Mouse (Mus musculus): ENCODE results near the gene Spock1.

The Spock1 gene

DNA sequence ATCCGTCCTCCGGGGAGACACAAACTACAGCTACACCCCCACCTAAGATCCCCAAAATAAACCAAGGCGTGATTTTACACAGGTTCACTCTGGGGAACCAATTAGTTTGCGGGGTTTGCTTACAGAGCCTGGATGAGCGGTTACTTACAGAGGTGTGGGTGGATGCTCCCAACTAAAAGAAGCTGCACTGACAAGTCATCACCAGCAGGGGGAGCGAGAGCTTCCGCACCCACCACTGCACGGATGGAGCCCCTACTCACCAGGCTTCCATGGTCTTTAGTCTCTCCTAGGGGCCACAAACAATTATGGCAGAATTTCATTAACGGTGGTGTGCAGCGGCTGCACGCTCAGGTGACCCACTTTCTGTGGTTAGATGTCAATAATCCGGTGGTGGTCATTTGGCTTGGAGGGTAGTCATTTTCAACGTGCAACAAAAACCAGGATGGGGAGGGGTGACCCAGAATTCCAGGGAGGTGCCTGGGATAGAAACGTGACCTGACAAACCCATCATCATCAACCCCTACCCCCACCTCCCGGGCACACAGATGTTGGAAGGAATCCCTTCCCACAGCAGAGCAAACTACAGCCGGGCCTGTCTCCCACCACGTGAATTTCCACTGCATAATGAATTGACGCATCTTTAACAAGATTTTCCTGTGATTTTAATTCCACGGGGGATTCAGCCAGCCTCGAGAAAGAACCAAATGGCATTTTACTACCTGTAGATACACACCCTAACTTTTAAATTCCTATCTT is 186.4 kb downstream of the Spock1 start:
- peak; percentile 49 to 52 for DNase-seq

DNA sequence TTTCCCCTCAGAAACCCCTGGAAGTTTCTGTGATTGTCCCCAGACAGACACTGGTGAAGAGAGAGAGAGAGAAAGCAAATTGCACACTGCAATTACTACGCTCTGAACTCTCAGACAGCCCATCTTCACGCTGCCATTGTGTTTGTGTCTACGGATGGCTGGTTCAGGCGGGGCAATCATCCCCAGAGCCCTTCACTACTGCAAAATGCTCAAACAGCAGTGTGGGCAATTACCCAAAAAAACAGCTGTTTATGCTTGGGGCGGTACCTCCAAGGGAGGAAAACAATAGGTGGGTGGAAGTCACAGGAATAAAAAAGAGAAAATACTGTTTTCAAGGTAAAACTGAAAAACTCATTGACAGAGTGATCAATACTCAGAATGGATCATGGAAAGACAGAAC is 190.0 kb downstream of the Spock1 start:
- no peak for DNase-seq

DNA sequence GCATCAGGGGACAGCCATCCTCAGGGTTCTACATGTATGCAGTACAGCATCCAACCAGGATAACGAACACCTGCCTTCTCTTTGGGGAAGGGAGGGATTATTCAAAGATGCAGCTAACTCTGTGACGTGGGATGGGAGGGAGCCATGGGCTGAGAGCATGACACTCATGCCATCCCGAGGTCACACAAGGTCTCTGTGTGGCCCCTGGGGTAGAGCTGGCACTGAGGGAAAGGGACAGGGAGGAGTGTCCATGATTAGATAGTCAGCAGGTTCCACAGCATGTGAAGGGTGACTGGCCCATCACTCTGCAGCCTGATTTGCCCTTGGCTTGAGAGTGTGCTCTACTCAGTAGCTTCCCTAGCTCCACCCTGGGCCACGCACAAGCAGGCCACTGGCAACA is 195.2 kb downstream of the Spock1 start:
- no peak for DNase-seq

DNA sequence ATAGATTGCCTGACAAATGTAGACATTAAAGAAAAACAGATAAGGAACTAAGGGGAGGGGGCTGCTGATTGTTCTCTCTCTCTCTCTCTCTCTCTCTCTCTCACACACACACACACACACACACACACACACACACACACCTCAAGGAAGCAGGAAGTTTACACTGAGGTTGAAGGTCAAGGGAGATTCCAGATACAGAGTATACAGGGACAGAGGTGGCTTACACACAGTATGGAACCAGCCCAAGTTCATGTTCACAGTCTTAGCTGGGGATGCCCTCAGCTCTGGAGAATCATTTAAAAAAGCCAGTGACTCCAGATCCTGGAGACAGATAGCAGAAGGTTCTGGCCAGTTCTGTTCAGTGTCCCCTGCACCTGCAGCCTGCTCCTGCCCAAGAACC is 199.7 kb downstream of the Spock1 start:
- DNase-seq: no peak

DNA sequence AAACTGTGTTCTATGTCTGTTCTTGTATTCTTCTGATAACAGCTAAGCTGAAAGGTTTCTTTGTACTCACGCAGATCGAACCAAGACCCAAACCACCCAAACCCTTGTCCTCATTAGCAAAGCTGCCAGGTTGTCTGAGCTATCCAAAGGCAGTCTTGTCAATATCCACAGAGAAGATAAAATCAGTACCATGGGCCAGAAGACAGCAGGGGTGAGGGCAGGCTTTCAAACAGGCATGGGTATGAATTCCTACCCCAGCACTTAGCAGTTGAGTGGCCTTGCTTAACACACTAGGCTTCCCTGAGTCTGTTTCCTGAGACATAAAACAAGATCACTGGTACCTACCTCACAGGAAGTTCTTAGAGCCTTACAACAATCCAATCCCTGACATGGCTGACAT is 205.2 kb downstream of the Spock1 start:
- no peak for DNase-seq

DNA sequence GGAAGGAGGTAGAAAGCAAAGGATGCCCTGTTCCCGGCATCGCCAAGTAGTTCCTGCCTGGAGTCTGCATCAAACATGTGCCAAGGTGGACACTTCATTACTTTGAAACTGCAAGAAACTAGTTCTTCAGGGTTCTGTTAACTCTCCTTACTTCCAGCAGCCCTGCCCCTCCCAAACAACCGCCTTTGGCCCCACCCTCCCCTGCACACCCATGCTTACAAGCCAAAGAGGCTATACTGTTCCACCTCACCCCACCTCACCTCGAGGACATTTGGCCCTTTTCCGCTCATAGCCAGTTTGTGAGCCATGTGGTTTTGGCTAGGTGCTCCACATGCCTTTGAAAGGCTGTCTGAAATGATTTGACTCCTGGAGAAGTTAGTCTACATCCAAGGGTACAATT is 211.4 kb downstream of the Spock1 start:
- DNase-seq: no peak

DNA sequence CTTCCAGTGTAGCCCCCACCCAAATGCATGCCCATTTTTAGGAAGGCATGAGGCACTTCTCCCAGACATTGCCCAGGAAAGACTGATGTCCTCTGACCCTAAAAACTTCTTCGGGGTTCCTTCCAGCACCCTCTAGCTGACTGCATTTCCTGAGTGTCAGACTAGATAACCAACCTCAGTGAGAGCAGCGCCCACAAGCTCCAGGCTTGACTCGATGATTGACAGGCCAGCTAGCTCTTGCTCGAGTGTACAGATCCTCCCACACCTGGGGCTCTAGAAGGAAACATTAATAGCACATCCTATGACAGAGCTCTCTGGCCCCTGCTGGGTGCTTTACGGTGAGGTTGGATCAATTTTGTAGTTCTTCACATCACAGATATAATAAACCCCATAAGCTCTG is 219.2 kb downstream of the Spock1 start:
- no peak for DNase-seq

DNA sequence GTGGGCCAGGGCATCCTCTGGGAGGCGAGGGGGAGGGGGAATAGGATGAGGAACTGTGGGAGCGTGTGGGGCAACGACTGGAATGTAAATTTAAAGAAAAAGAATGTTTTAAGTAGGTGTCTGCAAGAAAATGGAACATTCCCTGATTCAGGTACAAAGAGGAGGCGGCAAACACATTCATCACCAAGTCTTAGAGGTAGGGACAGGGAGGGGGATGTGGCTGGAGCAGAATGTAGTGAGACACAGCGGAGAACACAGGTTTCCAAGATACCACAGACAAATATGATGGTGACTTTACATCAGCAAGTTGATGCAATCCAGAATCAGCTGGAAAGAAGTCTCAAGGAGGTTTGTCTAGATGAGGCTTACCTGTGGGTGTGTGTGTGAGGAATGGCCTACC is 221.7 kb downstream of the Spock1 start:
- DNase-seq: no peak

DNA sequence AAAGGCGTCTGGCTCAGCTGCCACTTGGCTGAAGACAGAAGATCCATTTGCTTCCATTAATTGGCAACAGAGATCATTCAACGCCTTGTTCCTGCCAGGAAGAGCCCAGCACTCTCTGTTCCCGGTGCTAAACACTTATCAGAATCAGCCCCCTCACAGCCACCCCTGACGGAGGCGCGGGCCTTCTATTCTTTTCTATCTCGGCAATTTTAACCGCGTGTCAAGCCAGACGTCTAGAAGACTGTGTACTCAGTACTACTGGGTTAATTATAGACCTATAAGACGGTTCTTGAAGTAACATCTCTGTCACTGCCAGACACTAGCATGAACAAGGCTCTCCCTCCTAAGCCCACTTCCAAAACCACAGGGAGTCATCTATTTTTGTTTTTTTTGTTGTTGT is 222.9 kb downstream of the Spock1 start:
- DNase-seq: no peak

DNA sequence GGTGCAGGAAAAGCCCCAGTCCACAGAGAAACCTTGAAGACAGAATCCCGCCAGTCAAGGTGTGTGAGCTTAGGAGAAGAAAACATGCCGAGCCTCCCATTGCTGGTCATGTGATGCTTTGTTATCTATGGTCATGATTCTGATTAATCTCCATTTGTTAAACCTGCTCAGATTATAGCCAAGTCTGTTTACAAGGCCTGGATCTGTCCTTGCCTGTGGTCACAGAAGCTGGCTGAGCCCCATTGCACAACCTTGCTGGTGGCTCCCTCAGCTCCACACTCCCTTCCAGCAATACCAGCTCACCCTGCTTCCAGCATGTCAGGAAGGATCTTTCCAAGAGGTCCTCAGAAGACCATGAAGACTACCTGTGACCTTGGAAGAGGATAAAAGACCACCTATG is 228.5 kb downstream of the Spock1 start:
- DNase-seq: no peak

DNA sequence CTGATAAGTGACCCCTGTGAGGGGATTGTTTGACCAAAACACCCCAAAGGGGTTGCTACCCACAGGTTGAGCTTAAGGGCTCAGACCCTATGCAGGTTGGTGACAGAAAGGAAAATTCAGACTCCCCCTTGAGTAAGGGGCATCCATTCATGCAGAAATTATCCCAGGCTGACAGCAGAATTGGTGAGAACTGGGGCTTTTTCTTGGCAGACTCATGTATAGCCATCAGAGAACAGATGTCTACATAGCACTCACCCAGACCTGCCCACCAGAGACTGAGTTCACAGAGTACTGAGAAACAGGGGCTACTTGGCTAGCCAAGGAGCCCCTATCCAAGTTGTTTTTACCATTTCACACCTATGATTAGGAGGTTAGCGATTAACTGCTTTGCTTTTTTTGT is 231.3 kb downstream of the Spock1 start:
- DNase-seq: no peak

DNA sequence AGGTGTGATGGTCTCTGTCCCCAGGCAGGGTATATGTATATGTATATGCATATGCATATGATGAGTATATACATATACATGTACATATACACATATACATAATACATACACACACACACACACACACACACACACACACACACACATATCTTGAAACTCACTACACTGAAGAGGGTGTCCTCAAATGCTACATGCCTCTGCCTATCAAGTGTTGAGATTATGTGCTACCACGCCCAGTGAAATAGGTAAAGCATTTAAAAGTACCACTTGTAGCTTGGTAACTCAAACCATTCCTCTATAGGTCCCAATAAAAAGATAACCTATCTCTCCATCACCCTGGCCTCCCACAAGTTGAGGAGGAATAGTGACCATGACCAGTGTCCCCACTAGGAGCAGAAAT is 234.7 kb downstream of the Spock1 start:
- DNase-seq: no peak

DNA sequence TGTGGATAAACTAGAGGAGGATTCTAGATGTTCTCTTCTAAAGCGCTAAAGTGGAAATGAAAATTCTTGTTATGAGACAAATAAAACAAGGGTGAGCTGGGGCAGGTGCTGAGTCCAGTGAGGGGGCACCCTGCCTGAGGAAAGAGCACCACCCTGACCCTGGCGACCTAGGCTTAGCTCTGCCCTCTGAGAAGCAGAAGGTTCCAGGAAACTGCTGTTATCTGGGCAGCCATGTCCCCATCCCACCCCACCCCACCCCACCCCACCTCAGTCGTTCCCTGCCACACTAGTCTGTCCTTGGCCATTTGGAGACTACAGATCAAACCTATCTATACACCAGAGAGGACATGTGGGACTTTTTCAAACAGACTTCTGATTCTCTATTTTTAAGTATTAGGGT is 235.4 kb downstream of the Spock1 start:
- DNase-seq: no peak

DNA sequence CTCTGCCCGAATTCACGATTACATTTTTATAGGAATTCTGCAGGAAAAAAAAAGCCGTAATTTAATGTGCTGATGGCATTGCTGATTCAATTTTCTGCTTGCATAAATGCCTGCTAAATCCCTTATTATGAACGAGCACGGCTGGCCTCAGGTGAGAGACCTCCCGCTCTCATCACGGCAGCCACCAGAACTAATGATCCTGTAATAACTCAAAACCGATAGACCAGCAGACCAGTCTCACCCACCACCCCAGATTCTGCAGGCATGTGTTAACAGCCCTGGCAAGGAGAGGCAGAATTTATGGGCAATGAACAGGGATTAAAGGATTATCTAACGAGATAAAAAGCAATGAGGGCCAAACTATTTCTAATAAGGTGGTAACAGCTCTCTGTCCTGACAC is 236.2 kb downstream of the Spock1 start:
- no peak for DNase-seq

DNA sequence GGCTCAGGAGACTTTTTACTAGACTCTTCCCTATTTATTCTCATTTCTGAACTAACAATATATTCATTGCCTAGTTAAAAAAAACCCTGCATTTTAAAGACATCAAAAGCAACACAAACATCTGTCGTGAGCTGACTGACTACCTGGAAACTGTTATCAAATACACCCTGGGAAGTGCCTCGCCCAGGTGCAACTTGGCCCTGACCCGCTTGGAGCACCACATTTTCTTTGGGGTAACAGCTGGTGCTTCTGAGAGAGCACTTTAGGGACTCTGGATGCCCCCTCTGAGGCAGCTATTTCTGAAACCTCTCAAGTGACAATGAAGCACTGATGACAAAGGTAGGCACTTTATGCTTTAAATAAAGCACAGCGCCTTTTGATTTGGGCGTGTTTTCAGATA is 236.8 kb downstream of the Spock1 start:
- DNase-seq: no peak

DNA sequence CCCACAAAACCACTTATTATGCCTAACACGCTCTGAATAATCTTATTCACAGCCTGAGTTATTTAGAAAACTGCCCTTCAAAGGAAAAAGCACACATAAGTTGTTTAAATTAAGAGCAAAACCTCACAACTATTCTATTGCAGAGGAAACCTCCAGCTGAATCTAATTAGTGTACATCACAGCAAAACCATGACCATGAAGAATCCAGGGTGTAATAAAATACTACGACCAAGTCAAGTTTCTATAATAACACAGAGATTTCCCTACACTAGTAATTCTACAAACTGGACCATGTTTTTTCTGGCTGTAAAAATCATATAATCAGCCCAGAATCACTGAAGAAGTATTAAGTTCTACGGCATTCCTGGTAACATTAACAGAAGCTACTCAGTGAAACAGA is 240.5 kb downstream of the Spock1 start:
- no peak for DNase-seq

DNA sequence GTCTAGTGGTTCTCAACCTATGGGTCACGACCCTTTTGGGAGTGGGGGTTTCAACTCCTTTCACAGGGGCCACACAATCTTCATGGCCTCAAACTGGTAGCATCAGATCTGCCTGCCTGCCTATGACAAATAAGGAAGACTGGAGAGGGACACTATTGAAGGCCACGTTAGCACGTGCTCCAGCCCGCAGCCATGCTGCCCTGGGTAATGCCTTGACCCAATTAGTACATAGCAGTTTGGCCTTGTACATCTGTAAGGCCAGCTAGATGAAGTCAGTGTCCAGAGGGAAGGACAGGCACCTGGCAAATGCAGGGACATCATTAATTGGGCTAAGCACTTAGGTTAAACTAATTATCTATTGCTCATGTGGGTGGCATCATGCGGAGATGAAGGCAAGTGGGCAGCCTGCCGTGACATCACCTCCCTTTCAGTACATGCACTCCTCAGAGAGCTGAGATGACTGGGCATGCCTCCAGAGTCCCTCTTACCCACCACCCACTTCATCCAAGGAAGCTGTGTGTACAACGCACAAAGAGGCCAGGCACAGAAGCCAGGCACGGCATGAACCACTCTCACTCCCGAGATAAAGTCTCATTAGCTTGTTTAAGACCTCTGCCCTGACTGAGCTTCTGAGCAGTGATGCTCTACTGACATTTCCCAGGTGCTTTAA is 241.8 kb downstream of the Spock1 start:
- DNase-seq: peak in 1 of 2 experiments; percentile 9

DNA sequence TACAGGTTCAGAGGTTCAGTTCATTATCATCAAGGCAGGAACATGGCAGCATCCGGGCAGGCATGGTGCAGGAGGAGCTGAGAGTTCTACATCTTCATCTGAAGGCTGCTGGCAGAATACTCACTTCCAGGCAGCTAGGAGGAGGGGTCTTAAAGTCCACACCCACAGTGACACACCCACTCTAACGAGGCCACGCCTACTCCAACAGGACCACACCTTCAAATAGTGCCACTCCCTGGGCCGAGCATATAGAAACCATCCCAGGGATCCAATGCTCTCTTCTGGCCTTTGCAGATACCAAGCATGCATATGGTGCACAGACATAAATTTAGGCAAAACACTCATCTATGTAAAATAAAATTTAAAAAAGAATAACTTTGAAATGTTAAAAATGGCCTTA is 245.6 kb downstream of the Spock1 start:
- DNase-seq: no peak

DNA sequence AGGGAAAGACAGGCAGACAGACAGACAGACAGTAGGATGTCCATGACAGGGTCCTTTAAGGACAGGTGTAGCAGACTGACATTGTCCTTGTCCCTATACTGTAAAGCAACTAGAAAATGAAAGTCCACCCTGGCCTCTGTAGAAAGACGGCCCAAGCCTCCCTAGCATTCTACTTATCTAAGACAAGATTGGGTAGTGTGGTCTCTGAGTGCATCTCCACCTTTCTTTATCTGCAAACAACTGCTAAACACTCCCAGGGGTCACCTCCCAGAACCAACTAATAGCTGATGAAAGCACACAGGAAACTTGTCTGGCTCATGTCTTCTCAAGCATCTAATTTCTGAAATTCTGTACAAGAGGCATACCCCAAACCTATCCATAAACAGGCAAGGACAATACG is 247.6 kb downstream of the Spock1 start:
- DNase-seq: no peak

DNA sequence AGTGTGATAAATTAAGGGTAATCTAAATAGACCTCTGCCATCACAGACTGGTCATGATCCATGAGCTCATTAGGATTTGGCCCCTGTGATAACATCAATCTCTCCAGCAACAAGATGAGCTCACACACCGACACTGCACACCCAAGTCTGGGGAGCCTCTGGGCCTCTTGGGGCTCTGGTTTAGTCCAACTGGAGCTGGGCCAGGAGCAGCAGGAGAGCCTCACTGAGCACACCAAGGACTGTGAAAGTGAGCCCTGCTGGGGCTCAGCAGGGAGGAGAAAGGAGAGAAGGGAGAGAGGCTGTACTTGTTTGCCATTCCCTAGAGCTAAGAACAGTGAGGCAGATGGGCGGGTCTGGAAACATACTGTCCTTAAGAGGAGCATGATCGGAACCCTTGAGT is 248.3 kb downstream of the Spock1 start:
- DNase-seq: no peak

DNA sequence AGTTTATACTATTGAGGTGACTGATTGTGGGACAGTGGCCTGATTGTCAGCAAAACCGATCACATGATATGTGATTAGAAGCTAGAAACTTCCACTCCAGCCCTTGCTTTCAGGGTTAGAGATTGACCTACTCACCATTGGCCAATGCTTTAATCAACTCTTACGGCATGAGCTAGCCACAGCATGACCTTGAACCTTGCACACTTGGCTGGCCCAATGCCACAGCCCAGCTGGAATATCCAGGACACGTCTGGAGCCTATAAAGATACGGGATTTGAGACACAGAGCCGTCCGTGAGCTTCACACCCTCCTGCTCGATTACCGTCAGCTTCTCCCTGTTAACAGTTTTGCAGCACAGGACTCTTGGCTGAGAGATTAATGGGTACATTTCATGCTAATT is 251.5 kb downstream of the Spock1 start:
- peak; percentile 27 to 48 for DNase-seq

DNA sequence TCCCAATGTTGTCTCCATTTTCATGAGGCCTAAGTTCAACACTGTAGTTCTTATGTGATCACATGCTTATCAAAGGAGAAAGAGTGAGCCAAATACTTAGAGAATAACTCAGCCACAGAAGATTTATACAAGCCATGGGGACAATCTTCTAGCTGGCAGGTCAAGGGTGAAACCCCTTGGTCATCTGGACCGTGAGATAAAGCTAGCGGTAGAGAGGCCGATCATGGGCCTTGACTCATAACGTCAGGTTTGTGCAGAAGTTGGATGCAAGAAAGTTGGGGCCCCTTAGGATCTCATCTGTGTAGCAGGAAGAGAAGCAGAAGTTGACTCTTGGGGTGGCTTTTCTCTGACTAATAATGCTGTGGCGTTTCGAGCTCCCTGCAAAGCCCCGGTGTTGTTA is 253.8 kb downstream of the Spock1 start:
- no peak for DNase-seq

DNA sequence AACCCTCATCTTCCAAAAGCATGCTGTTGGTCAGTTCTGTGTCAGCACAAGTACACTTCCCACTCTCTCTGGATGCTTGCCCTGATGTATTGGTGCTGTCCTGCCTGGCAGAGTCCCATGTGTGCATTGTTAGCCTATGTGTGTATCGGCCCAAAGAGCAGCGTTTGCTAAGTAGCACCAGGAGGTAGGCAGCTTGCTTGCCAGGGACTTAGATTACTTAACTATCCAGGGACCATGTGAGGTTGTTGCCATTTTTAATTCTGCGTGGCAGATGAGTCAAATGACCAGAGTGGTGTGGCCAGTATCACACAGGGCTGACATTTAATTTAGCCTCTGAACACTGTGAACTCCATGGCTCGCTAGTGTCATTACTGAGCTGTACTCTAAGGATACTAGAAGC is 256.9 kb downstream of the Spock1 start:
- no peak for DNase-seq

DNA sequence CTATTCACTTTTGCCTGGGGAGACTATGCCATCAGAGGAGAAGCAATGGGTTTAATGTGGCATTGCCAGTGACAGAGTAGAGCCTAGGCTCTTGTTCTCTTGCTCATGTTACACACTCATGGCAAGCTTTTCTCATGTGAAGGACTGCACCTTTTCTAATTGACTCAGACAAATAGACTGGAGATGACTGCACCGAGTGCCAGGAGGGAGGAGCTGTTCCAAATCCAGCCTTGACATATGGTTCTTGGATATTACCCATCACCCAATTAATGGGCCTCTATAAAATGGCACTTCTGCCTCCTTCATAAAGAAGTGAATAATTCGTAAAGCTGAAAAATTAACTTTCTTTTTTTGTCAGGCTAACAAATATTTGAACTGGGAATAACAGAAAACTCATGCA is 259.3 kb downstream of the Spock1 start:
- no peak for DNase-seq

DNA sequence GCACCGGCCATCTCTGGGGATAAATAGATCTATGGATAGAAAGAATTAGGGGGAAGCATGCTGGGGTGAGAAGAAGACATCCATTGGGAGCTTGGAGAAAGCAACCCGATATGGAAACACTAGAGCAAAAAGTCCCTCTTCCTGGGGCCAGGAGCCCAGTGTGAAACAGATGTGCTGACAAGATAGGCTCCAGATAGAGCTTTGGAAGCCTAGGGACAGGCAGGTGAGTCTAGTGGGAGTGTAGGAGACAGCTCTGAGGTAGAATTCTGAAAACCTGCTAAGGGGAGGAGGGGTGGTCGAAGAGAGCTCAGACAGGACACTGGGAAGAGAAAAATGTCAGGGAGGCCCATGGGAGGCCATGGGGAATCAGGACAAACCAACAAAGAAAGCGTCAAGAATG is 260.7 kb downstream of the Spock1 start:
- no peak for DNase-seq

Data from kidney, postnatal 4 days (tissue).